12 mouse cellular contexts compared by ENCODE assay signal in genomic region chr10:63415850-63416249, GRCm38 (mm10). TPM values are rescaled to one million over a fixed set of nuclear protein-coding genes. Genes with fewer than 3 reads are reported as not detected.
A peak's percentile ranks its signal among the peaks of the same experiment; 100 is the strongest.
DNase-seq lines count a peak whose midpoint lies in the region; ATAC-seq and TF ChIP-seq lines count a peak whose summit lies in the region.
"Had no signal": no experiment of that assay in that cellular context is flagged by ENCODE, and none has a peak within 500 bp of the region (broad histone marks: within the 10 kb centered on the region; RNA-seq: fewer than 3 reads in every experiment).

No protein-coding gene starts in this region.

- H3K36me3 ChIP-seq in intestine, embryonic 14.5 days (ENCODE audit: control insufficient read depth, insufficient read depth, low read length) = no peaks in the 10 kb centered on the region
- H3K36me3 ChIP-seq in intestine, embryonic 16.5 days (ENCODE audit: control insufficient read depth, insufficient read depth, low read length) = no peaks in the 10 kb centered on the region
- H3K36me3 ChIP-seq in MEL (ENCODE audit: control insufficient read depth in 1 of 2, insufficient read depth in 2 of 2, low read length in 2 of 2) = peaks cover 0 to 4% of the 10 kb centered on the region in 2 experiments; a peak in 2 of 4 replicates
- no peaks in the 10 kb centered on the region for H3K36me3 ChIP-seq in liver, embryonic 13.5 days
- H3K36me3 ChIP-seq: hindbrain, embryonic 10.5 days had no signal

- TF ChIP-seq POLR2A in MEL (IDR thresholded peaks at IDR 0.05; ENCODE audit: control insufficient read depth in 1 of 2, insufficient read depth in 1 of 2, low read depth in 1 of 2, low read length in 2 of 2, poor library complexity in 1 of 2) = no peak

- no peak overlapping the region for H3K9ac ChIP-seq in intestine, embryonic 14.5 days (ENCODE audit: low read length)
- H3K9ac ChIP-seq in intestine, embryonic 16.5 days (ENCODE audit: low read depth, low read length) = no peak overlapping the region
- H3K9ac ChIP-seq in MEL (ENCODE audit: control insufficient read depth, low read depth, low read length, poor library complexity, severe bottlenecking) = no peak overlapping the region
- no peak overlapping the region for H3K9ac ChIP-seq in liver, embryonic 13.5 days

- H3K4me2 ChIP-seq in intestine, embryonic 14.5 days (ENCODE audit: low read length) = 0 out of 2 replicates have a peak overlapping the region, but pooled peaks have one; percentile 13
- no peak overlapping the region for H3K4me2 ChIP-seq in intestine, embryonic 16.5 days (ENCODE audit: low read depth, low read length)
- peak overlapping the region; percentile 27 for H3K4me2 ChIP-seq in liver, embryonic 13.5 days

- H3K27ac ChIP-seq in intestine, embryonic 14.5 days (ENCODE audit: low read depth) = no peak overlapping the region
- no peak overlapping the region for H3K27ac ChIP-seq in intestine, embryonic 16.5 days (ENCODE audit: low read length)
- no peak overlapping the region for H3K27ac ChIP-seq in MEL (ENCODE audit: control insufficient read depth, low read depth, low read length)
- H3K27ac ChIP-seq in liver, embryonic 13.5 days = no peak overlapping the region
- H3K27ac ChIP-seq: hindbrain, embryonic 10.5 days had no signal

- no peak for ATAC-seq in intestine, embryonic 14.5 days (replicated peaks; ENCODE audit: low FRiP score, low TSS enrichment, low read depth)
- no peak for ATAC-seq in intestine, embryonic 16.5 days
- ATAC-seq in liver, embryonic 13.5 days (ENCODE audit: low read depth) = no peak

- no peak overlapping the region for H3K4me3 ChIP-seq in intestine, embryonic 14.5 days (ENCODE audit: low read depth, low read length)
- H3K4me3 ChIP-seq in intestine, embryonic 16.5 days (ENCODE audit: low read length) = no peak overlapping the region
- H3K4me3 ChIP-seq in MEL (ENCODE audit: control insufficient read depth in 1 of 2, insufficient read depth in 1 of 2, low read depth in 2 of 2, low read length in 2 of 2) = peak overlapping the region; percentile 52; a peak in 3 of 4 replicates
- H3K4me3 ChIP-seq in liver, embryonic 13.5 days (replicated peaks) = no peak overlapping the region
- H3K4me3 ChIP-seq: hindbrain, embryonic 10.5 days had no signal

- DNase-seq in intestine, embryonic 14.5 days (ENCODE audit: low spot score) = no peak
- DNase-seq in 416B (ENCODE audit: low read depth) = peak; percentile 70
- no peak for DNase-seq in MEL (ENCODE audit: low read depth, low spot score)
- DNase-seq in liver, embryonic 13.5 days = no peak
- no peak for DNase-seq in MN1 (ENCODE audit: low spot score)
- DNase-seq in right cerebral cortex, adult 18-20 months = no peak
- DNase-seq: cerebellum, adult 9-11 months; kidney, postnatal 4 days had no signal

- no peaks in the 10 kb centered on the region for H3K4me1 ChIP-seq in intestine, embryonic 14.5 days (replicated peaks; ENCODE audit: control insufficient read depth, insufficient read depth, low read length)
- H3K4me1 ChIP-seq in intestine, embryonic 16.5 days (ENCODE audit: control insufficient read depth, insufficient read depth, low read length) = no peaks in the 10 kb centered on the region
- peaks cover 2 to 15% of the 10 kb centered on the region in 2 experiments; a peak in 3 of 4 replicates for H3K4me1 ChIP-seq in MEL (ENCODE audit: control insufficient read depth in 1 of 2, insufficient read depth in 2 of 2, low read length in 2 of 2)
- H3K4me1 ChIP-seq in liver, embryonic 13.5 days (replicated peaks) = no peaks in the 10 kb centered on the region; the same call in 1 of the 2 replicates
- H3K4me1 ChIP-seq: hindbrain, embryonic 10.5 days had no signal

- no peaks in the 10 kb centered on the region for H3K79me2 ChIP-seq in MEL (ENCODE audit: control insufficient read depth, insufficient read depth, low read length, poor library complexity)

- H3K27me3 ChIP-seq in intestine, embryonic 14.5 days (replicated peaks; ENCODE audit: control insufficient read depth, insufficient read depth, low read length) = no peaks in the 10 kb centered on the region
- no peaks in the 10 kb centered on the region for H3K27me3 ChIP-seq in intestine, embryonic 16.5 days (replicated peaks; ENCODE audit: control insufficient read depth, insufficient read depth, low read length)
- H3K27me3 ChIP-seq in MEL (ENCODE audit: control insufficient read depth in 1 of 2, insufficient read depth in 2 of 2, low read length in 2 of 2) = no peaks in the 10 kb centered on the region; a peak in 1 of 4 replicates
- no peaks in the 10 kb centered on the region for H3K27me3 ChIP-seq in liver, embryonic 13.5 days

- no peak for TF ChIP-seq EP300 in MEL (IDR thresholded peaks at IDR 0.05; ENCODE audit: low read depth in 1 of 2, low read length in 2 of 2)

- 51% methylated on average over 7 of the region's 7 CpGs for WGBS in intestine, embryonic 14.5 days
- 49% methylated on average over 7 of the region's 7 CpGs for WGBS in intestine, embryonic 16.5 days
- WGBS in liver, embryonic 13.5 days (ENCODE audit: insufficient replicate concordance) = 34% methylated on average over 7 of the region's 7 CpGs

- no peak for TF ChIP-seq RAD21 in MEL (IDR thresholded peaks at IDR 0.05; ENCODE audit: low read depth, low read length)

- H3K9me3 ChIP-seq in intestine, embryonic 14.5 days (ENCODE audit: control insufficient read depth, low read length) = no peaks in the 10 kb centered on the region
- H3K9me3 ChIP-seq in intestine, embryonic 16.5 days (ENCODE audit: control insufficient read depth, low read length) = no peaks in the 10 kb centered on the region
- no peaks in the 10 kb centered on the region for H3K9me3 ChIP-seq in MEL (replicated peaks; ENCODE audit: insufficient read depth, low read length)
- no peaks in the 10 kb centered on the region for H3K9me3 ChIP-seq in liver, embryonic 13.5 days (replicated peaks)
- H3K9me3 ChIP-seq: hindbrain, embryonic 10.5 days; megakaryocyte, embryonic 14.5 days had no signal

- TF ChIP-seq CTCF in MEL (IDR thresholded peaks at IDR 0.05 in 2 of 3, conservative IDR thresholded peaks at IDR 0.05 in 1 of 3; ENCODE audit: control insufficient read depth in 1 of 3, insufficient read depth in 1 of 3, low read depth in 2 of 3, low read length in 3 of 3, poor library complexity in 1 of 3, severe bottlenecking in 1 of 3) = no peak

TF ChIP-seq in MEL, 35 proteins besides CTCF, POLR2A, EP300 and RAD21 (continues in another document):
- TF ChIP-seq MYC (IDR thresholded peaks at IDR 0.05; ENCODE audit: low read depth, low read length) = no peak
- TF ChIP-seq ZNF384 (IDR thresholded peaks at IDR 0.05; ENCODE audit: low read depth, low read length) = no peak
- no peak for TF ChIP-seq ELF1 (IDR thresholded peaks at IDR 0.05; ENCODE audit: low read depth, low read length)
- no peak for TF ChIP-seq NELFE (IDR thresholded peaks at IDR 0.05; ENCODE audit: low read depth, low read length)
- TF ChIP-seq MYB (IDR thresholded peaks at IDR 0.05; ENCODE audit: low read depth, low read length) = no peak
- TF ChIP-seq RCOR1 (IDR thresholded peaks at IDR 0.05; ENCODE audit: low read depth, low read length) = no peak
- TF ChIP-seq TAL1 (IDR thresholded peaks at IDR 0.05; ENCODE audit: low read length) = no peak
- TF ChIP-seq USF2 (IDR thresholded peaks at IDR 0.05; ENCODE audit: borderline replicate concordance in 1 of 2, insufficient read depth in 1 of 2, low read depth in 1 of 2, low read length in 2 of 2) = no peak
- TF ChIP-seq GATA1 (IDR thresholded peaks at IDR 0.05; ENCODE audit: low read depth, low read length) = no peak
- no peak for TF ChIP-seq ETS1 (IDR thresholded peaks at IDR 0.05; ENCODE audit: low read depth, low read length)
- no peak for TF ChIP-seq MAFK (IDR thresholded peaks at IDR 0.05; ENCODE audit: borderline replicate concordance, low read depth, low read length)
- no peak for TF ChIP-seq SMC3 (IDR thresholded peaks at IDR 0.05; ENCODE audit: low read depth, low read length)
- no peak for TF ChIP-seq GABPA (IDR thresholded peaks at IDR 0.05; ENCODE audit: low read depth, low read length)
- no peak for TF ChIP-seq POLR2AphosphoS2 (IDR thresholded peaks at IDR 0.05; ENCODE audit: low read length)
- TF ChIP-seq KAT2A (conservative IDR thresholded peaks at IDR 0.05; ENCODE audit: low read depth, low read length) = no peak

RNA-seq across cellular contexts. Expression of gene Gm7075, which starts 5.7 kb away (rescaled TPM):
- polyA plus RNA-seq in intestine, embryonic 14.5 days (2014; fragmentation: Nextera tagmentation; extraction: Ambion mirVana) = not detected in 2 replicates
- polyA plus RNA-seq in intestine, embryonic 16.5 days (2015; fragmentation: Nextera tagmentation; extraction: Ambion mirVana) = not detected in 2 replicates
- not detected in 2 replicates for total RNA-seq in MEL (2012; rRNA removed)
- polyA plus RNA-seq in MEL (2012; ENCODE audit: insufficient read depth in 1 of 2, insufficient read length in 2 of 2, low read depth in 1 of 2, low replicate concordance in 2 of 2, missing spikeins in 1 of 2) = not detected
- not detected in 2 replicates for polyA plus RNA-seq in liver, embryonic 13.5 days (2015; fragmentation: Nextera tagmentation; extraction: Ambion mirVana)
- total RNA-seq: left cerebral cortex, postnatal 10 days had no signal
- polyA plus RNA-seq: hindbrain, embryonic 10.5 days had no signal

RNA-seq across cellular contexts. Expression of gene Ctnna3, which starts 14.0 kb away (rescaled TPM):
- 1.5 and 1.7 TPM in 2 replicates for polyA plus RNA-seq in intestine, embryonic 14.5 days (2014; fragmentation: Nextera tagmentation; extraction: Ambion mirVana)
- polyA plus RNA-seq in intestine, embryonic 16.5 days (2015; fragmentation: Nextera tagmentation; extraction: Ambion mirVana) = 0.77 and 0.89 TPM in 2 replicates
- total RNA-seq in MEL (2012; rRNA removed) = not detected in 2 replicates
- polyA plus RNA-seq in MEL (2012; ENCODE audit: insufficient read depth in 1 of 2, insufficient read length in 2 of 2, low read depth in 1 of 2, low replicate concordance in 2 of 2, missing spikeins in 1 of 2) = not detected
- polyA plus RNA-seq in liver, embryonic 13.5 days (2015; fragmentation: Nextera tagmentation; extraction: Ambion mirVana) = 0.05 and 0.13 TPM in 2 replicates

RNA-seq across cellular contexts. Expression of gene Dnajc12, which starts 33.6 kb away (rescaled TPM):
- polyA plus RNA-seq in intestine, embryonic 14.5 days (2014; fragmentation: Nextera tagmentation; extraction: Ambion mirVana) = 7.5 and 8.3 TPM in 2 replicates
- 6.8 TPM in 2 replicates for polyA plus RNA-seq in intestine, embryonic 16.5 days (2015; fragmentation: Nextera tagmentation; extraction: Ambion mirVana)
- total RNA-seq in MEL (2012; rRNA removed) = 2.7 and 2.9 TPM in 2 replicates
- 1 to 10 TPM in 1 of 2 experiments, not detected in 1; 7.3 TPM for polyA plus RNA-seq in MEL (2012; ENCODE audit: insufficient read depth in 1 of 2, insufficient read length in 2 of 2, low read depth in 1 of 2, low replicate concordance in 2 of 2, missing spikeins in 1 of 2)
- 16.5 and 18.1 TPM in 2 replicates for polyA plus RNA-seq in liver, embryonic 13.5 days (2015; fragmentation: Nextera tagmentation; extraction: Ambion mirVana)

RNA-seq across cellular contexts. Expression of gene Sirt1, which starts 34.3 kb away (rescaled TPM):
- polyA plus RNA-seq in intestine, embryonic 14.5 days (2014; fragmentation: Nextera tagmentation; extraction: Ambion mirVana) = 6.8 and 6.9 TPM in 2 replicates
- 2.2 and 3.3 TPM in 2 replicates for polyA plus RNA-seq in intestine, embryonic 16.5 days (2015; fragmentation: Nextera tagmentation; extraction: Ambion mirVana)
- 9.1 and 13.2 TPM in 2 replicates for total RNA-seq in MEL (2012; rRNA removed)
- polyA plus RNA-seq in MEL (2012; ENCODE audit: insufficient read depth in 1 of 2, insufficient read length in 2 of 2, low read depth in 1 of 2, low replicate concordance in 2 of 2, missing spikeins in 1 of 2) = 10 to 100 TPM in 1 of 2 experiments, not detected in 1; 19.8 TPM
- 3.1 and 3.3 TPM in 2 replicates for polyA plus RNA-seq in liver, embryonic 13.5 days (2015; fragmentation: Nextera tagmentation; extraction: Ambion mirVana)

Comparison
In these comparisons a context has a peak if more than half of its experiments do, and no peak if none do; other contexts are left out.
1. H3K4me3 ChIP-seq: peak in MEL (2 of 2); none in intestine, embryonic 14.5 days (single experiment), intestine, embryonic 16.5 days (single experiment) and liver, embryonic 13.5 days (single experiment).